Mouse (Mus musculus): ENCODE results near the gene Tnpo2. TPM values are rescaled to one million over a fixed set of nuclear protein-coding genes. Genes with fewer than 3 reads are reported as not detected.

Gene Tnpo2
- polyA plus RNA-seq, 1 experiment from 2014 or later: 72.8 TPM

DNA sequence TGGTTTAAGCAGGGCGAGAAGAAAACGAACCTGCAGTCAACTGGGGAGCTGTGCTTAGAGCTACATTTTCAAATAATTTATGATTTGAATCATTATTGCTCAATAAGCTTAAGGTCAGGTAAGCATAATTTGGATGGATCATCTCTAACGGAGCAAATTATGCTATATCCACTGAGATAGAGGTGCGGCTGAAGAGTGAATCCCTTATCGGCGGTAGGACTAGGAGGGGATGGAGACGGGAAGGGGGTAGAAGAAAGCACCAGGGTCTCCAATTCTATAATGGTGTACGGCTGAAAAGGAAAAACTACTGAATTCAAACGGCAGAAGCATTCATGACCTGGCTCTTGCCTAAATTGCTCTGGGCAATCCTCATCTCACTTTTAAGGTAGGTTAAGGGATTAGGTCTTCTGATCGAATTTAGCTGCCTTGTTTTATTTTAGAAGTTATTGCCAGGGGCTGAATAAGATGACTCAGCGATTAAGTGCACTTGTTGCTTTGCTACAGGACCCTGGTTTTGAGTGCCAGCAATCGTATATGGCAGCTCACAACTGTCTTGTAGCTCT is 1.5 kb upstream of the Tnpo2 start:
- WGBS: 6% methylated on average over 12 of the region's 12 CpGs
- Histone ChIP-seq H3K4me1 (replicated peaks; ENCODE audit: control insufficient read depth, insufficient read depth, low read length) (peaks cover 26% of the 10 kb centered on the region), H3K9me3 (ENCODE audit: control insufficient read depth, low read length) (no peaks in the 10 kb centered on the region), H3K4me3 (replicated peaks; ENCODE audit: low read length) (peak overlapping the region; percentile 80), H3K36me3 (ENCODE audit: control insufficient read depth, insufficient read depth) (peaks cover 15% of the 10 kb centered on the region), H3K4me2 (ENCODE audit: low read length) (peak overlapping the region; percentile 85), H3K27ac (ENCODE audit: low read length) (no peak overlapping the region), H3K9ac (replicated peaks; ENCODE audit: low read depth, low read length) (peak overlapping the region; percentile 72; the same call in 1 of the 2 replicates), H3K27me3 (replicated peaks; ENCODE audit: control insufficient read depth, insufficient read depth, low read length) (no peaks in the 10 kb centered on the region)
- ATAC-seq: no peak

DNA sequence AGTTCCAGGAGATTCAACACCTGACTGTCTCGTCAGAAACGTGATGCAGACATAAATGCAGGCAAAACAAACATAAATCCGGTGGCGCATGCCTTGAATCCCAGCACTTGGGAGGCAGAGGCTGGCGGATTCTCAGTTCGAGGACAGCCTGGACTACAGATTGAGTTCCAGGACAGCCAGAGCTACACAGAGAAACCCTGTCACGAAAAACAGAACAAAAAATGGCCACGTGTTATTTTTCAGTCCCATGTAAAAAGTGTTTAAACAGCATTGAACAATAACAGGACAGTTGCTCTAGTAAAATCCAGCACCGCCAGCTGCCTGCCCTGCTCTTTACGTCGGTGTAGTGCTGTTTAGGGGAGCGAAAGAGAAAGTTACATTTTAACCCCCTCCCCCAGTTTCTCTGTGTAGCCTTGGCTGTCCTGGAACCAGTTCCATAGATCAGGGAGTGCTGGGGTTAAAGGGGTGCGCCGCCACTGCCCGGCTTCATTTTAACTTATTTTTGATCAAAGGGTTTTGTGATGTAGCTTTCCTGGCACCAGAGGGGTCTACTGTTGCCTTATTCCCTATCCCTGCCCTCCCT is 896 bp upstream of the Tnpo2 start:
- peak; percentile 9 for ATAC-seq
- H3K36me3 ChIP-seq (ENCODE audit: control insufficient read depth, insufficient read depth): peaks cover 16% of the 10 kb centered on the region
- peak overlapping the region; percentile 72 for H3K9ac ChIP-seq (replicated peaks; ENCODE audit: low read depth, low read length)
- H3K27me3 ChIP-seq (replicated peaks; ENCODE audit: control insufficient read depth, insufficient read depth, low read length): no peaks in the 10 kb centered on the region
- H3K27ac ChIP-seq (ENCODE audit: low read length): peak overlapping the region; percentile 86
- peak overlapping the region; percentile 80 for H3K4me3 ChIP-seq (replicated peaks; ENCODE audit: low read length)
- H3K4me2 ChIP-seq (ENCODE audit: low read length): peak overlapping the region; percentile 85
- H3K9me3 ChIP-seq (ENCODE audit: control insufficient read depth, low read length): no peaks in the 10 kb centered on the region
- whole genome bisulfite sequencing: under 1% methylated on average over 15 of the region's 15 CpGs
- H3K4me1 ChIP-seq (replicated peaks; ENCODE audit: control insufficient read depth, insufficient read depth, low read length): peaks cover 26% of the 10 kb centered on the region

DNA sequence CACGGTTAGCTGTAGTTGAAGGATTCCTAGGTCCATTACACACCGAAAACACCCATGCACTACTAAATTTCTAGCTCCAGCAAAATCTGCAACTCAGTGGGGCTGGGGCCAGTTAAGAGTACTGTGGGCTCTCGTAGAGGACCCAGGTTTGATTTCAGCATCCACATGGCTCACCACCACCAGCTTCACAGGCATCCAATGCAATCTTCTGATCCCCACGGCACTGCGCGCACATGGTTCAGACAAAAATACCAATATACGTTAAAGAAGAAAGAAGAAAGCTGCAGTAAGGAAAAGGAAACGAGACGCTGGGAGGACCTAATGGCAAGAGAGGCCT is 366 bp upstream of the Tnpo2 start:
- Histone ChIP-seq H3K27ac (ENCODE audit: low read length) (peak overlapping the region; percentile 86), H3K4me1 (replicated peaks; ENCODE audit: control insufficient read depth, insufficient read depth, low read length) (peaks cover 26% of the 10 kb centered on the region), H3K36me3 (ENCODE audit: control insufficient read depth, insufficient read depth) (peaks cover 14% of the 10 kb centered on the region), H3K4me3 (replicated peaks; ENCODE audit: low read length) (peak overlapping the region; percentile 80), H3K4me2 (ENCODE audit: low read length) (peak overlapping the region; percentile 85), H3K9me3 (ENCODE audit: control insufficient read depth, low read length) (no peaks in the 10 kb centered on the region), H3K27me3 (replicated peaks; ENCODE audit: control insufficient read depth, insufficient read depth, low read length) (no peaks in the 10 kb centered on the region), H3K9ac (replicated peaks; ENCODE audit: low read depth, low read length) (peak overlapping the region; percentile 72)
- peak; percentile 46 for ATAC-seq
- WGBS: 0% methylated on average over 9 of the region's 9 CpGs

DNA sequence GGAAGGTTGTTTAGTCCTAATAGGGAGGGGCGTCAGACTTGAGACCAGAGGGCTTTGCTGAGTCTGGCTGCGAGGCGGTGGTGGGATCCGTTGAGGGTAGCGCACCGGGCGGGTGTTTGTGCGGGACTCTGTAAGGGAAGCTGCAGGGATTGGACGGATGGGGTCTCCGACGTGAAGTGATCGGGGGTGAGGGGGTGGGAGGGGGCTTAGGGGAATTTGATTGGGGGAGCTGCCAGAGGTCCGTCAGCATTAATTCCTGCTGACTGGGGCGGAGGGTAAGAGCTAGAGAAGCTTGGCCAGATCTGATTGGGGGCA is 608 bp downstream of the Tnpo2 start:
- peak overlapping the region; percentile 80 for H3K4me3 ChIP-seq (replicated peaks; ENCODE audit: low read length)
- peak overlapping the region; percentile 99 for H3K27ac ChIP-seq (ENCODE audit: low read length)
- no peaks in the 10 kb centered on the region for H3K9me3 ChIP-seq (ENCODE audit: control insufficient read depth, low read length)
- WGBS: 0% methylated on average over 14 of the region's 14 CpGs
- peaks cover 10% of the 10 kb centered on the region for H3K36me3 ChIP-seq (ENCODE audit: control insufficient read depth, insufficient read depth)
- ATAC-seq: peak; percentile 54
- H3K27me3 ChIP-seq (replicated peaks; ENCODE audit: control insufficient read depth, insufficient read depth, low read length): no peaks in the 10 kb centered on the region
- peak overlapping the region; percentile 91 for H3K9ac ChIP-seq (replicated peaks; ENCODE audit: low read depth, low read length)
- peak overlapping the region; percentile 97 for H3K4me2 ChIP-seq (ENCODE audit: low read length)
- H3K4me1 ChIP-seq (replicated peaks; ENCODE audit: control insufficient read depth, insufficient read depth, low read length): peaks cover 26% of the 10 kb centered on the region

DNA sequence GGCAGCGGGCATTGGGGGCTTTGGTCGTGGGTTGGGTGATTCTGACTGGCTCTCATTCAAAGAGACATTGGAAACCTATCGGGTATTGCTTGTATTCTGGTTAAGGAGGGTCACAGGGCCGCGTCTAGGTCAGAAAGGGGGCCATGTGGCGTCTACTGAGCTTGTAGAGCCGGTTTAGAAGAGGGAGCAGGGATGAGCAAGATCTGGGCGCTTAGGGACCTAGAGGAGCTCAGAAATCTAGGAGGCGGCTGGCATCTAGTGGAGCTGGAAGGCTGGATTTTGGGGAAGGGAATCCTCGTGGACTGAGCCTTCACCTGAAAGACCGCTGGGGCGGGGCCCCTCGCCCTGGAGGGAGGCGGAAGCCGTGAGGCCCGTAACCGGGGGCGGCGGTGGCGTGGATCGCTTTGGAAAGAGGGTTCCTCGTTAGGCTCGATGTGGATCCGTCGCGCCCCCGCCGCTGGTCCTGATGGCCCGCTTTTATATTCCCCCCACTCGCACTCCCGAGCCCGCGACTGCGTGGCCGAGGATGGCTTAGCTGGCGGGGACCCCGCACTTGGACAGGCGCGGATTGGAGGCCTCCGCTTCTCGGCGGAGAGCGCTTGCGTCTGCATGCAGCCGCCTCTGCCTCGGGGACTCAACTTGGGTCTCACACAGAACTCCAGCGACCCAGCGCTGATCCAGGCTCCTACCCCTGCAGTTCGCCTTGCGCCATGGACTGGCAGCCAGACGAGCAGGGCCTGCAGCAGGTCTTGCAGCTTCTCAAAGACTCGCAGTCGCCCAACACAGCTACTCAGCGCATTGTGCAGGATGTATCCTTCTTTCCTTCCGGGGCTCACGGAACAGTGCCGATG is 1.2 kb downstream of the Tnpo2 start:
- no peak for ATAC-seq
- H3K36me3 ChIP-seq (ENCODE audit: control insufficient read depth, insufficient read depth): peaks cover 7% of the 10 kb centered on the region
- H3K9me3 ChIP-seq (ENCODE audit: control insufficient read depth, low read length): no peaks in the 10 kb centered on the region
- peaks cover 26% of the 10 kb centered on the region for H3K4me1 ChIP-seq (replicated peaks; ENCODE audit: control insufficient read depth, insufficient read depth, low read length)
- peak overlapping the region; percentile 80 for H3K4me3 ChIP-seq (replicated peaks; ENCODE audit: low read length)
- peak overlapping the region; percentile 99 for H3K27ac ChIP-seq (ENCODE audit: low read length)
- WGBS: under 1% methylated on average over 54 of the region's 57 CpGs
- H3K27me3 ChIP-seq (replicated peaks; ENCODE audit: control insufficient read depth, insufficient read depth, low read length): no peaks in the 10 kb centered on the region
- peak overlapping the region; percentile 97 for H3K4me2 ChIP-seq (ENCODE audit: low read length)
- peak overlapping the region; percentile 91 for H3K9ac ChIP-seq (replicated peaks; ENCODE audit: low read depth, low read length)

DNA sequence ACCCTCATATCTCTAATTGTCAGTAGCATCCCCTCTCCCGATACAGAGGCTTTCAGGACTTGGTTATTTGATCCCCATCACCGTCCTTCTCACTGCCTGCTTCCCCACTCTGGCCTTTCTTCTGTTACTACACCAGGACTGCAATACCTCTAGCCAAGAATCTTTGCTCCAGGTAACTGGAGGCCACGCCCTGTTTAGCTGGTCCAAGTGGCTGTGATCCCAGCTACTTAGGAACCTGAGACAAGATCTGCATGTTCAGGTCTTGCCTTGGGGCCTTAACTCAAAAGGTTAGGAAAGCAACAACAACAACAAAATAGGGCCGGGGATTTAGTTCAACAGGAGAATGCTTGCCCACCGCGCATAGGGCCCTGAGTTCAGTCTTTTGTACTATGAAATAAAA is 6.9 kb downstream of the Tnpo2 start:
- no peak for ATAC-seq
- no peak overlapping the region for H3K9ac ChIP-seq (replicated peaks; ENCODE audit: low read depth, low read length)
- no peaks in the 10 kb centered on the region for H3K9me3 ChIP-seq (ENCODE audit: control insufficient read depth, low read length)
- no peak overlapping the region for H3K4me3 ChIP-seq (replicated peaks; ENCODE audit: low read length)
- H3K4me1 ChIP-seq (replicated peaks; ENCODE audit: control insufficient read depth, insufficient read depth, low read length): peaks cover 5% of the 10 kb centered on the region
- no peak overlapping the region for H3K4me2 ChIP-seq (ENCODE audit: low read length)
- no peak overlapping the region for H3K27ac ChIP-seq (ENCODE audit: low read length)
- H3K36me3 ChIP-seq (ENCODE audit: control insufficient read depth, insufficient read depth): peaks cover 28% of the 10 kb centered on the region
- H3K27me3 ChIP-seq (replicated peaks; ENCODE audit: control insufficient read depth, insufficient read depth, low read length): no peaks in the 10 kb centered on the region
- WGBS: 93% methylated on average over 6 of the region's 6 CpGs

DNA sequence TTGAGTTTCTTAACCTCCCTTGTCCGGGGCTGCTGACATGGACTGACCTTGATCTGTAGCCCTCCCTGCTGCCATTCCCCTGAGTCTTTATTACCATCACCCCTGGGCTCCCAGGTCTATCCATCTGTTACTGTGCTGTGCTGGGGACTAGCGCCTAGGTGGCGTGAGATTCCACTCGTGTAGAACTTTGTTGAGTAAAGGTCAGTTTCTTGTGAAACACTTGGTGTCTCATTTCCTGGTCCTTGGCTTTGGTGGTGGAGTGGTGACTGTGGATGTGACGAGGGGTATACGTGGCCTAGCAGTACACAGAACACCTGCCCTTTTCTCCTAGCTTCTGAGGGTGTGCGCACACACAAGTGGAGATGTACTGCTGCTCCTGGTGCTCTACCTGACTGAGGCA is 20.7 kb downstream of the Tnpo2 start:
- Histone ChIP-seq H3K27ac (ENCODE audit: low read length) (no peak overlapping the region), H3K4me3 (replicated peaks; ENCODE audit: low read length) (no peak overlapping the region), H3K4me1 (replicated peaks; ENCODE audit: control insufficient read depth, insufficient read depth, low read length) (peaks cover 21% of the 10 kb centered on the region), H3K4me2 (ENCODE audit: low read length) (no peak overlapping the region), H3K9ac (replicated peaks; ENCODE audit: low read depth, low read length) (no peak overlapping the region), H3K27me3 (replicated peaks; ENCODE audit: control insufficient read depth, insufficient read depth, low read length) (no peaks in the 10 kb centered on the region), H3K36me3 (ENCODE audit: control insufficient read depth, insufficient read depth) (peaks cover 26% of the 10 kb centered on the region), H3K9me3 (ENCODE audit: control insufficient read depth, low read length) (no peaks in the 10 kb centered on the region)
- ATAC-seq: no peak
- WGBS: 83% methylated on average over 7 of the region's 7 CpGs

DNA sequence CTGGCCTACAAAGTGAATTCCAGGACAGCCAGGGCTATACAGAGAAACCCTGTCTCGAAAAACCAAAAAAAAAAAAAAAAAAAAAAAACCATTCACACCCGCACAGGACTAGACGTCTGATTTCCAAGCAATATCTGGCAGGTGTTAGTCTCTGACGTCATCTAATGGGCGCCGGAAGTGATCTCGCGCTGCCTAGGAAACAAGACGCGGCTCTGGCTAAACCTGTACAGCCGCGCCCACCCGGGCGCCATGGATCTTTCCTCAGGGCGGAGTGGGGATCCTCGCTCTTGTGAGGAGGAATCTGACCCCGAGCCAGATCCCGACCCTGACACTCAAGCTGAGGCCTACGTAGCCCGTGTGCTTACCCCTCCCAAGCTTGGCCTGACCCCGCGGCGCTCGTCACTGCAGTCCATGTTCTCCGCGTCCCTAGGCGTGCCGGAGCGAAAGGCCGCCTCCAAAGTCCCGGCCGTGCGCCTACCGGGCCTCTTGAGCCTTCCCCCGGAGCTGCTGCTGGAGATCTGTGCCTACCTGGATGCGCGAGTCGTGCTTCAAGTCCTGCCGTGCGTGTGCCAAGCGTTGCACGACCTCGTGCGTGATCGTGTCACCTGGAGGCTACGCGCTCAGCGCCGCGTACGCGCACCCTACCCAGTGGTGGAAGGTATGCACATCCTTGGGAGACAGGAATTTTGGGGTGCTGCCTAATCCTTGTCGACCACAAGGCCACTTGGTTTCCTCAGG is 23.3 kb downstream of the Tnpo2 start, which contains the start of gene Fbxw9:
Fbxw9 (plus strand) TSS at position 177 of the 738 bp plus-strand sequence.
- Histone ChIP-seq H3K4me1 (replicated peaks; ENCODE audit: control insufficient read depth, insufficient read depth, low read length) (peaks cover 22% of the 10 kb centered on the region), H3K4me3 (replicated peaks; ENCODE audit: low read length) (peak within 1 kb of the TSS; percentile 84), H3K9ac (replicated peaks; ENCODE audit: low read depth, low read length) (peak within 1 kb of the TSS; percentile 76), H3K27me3 (replicated peaks; ENCODE audit: control insufficient read depth, insufficient read depth, low read length) (no peaks in the 10 kb centered on the region), H3K9me3 (ENCODE audit: control insufficient read depth, low read length) (no peaks in the 10 kb centered on the region), H3K36me3 (ENCODE audit: control insufficient read depth, insufficient read depth) (peaks cover 3% of the 10 kb centered on the region; the same call in 1 of the 2 replicates), H3K4me2 (ENCODE audit: low read length) (peak within 1 kb of the TSS; percentile 96), H3K27ac (ENCODE audit: low read length) (peak within 1 kb of the TSS; percentile 53; the same call in 1 of the 2 replicates)
- ATAC-seq: peak; percentile 94
- 0% methylated on average over 52 of the region's 53 CpGs for WGBS

DNA sequence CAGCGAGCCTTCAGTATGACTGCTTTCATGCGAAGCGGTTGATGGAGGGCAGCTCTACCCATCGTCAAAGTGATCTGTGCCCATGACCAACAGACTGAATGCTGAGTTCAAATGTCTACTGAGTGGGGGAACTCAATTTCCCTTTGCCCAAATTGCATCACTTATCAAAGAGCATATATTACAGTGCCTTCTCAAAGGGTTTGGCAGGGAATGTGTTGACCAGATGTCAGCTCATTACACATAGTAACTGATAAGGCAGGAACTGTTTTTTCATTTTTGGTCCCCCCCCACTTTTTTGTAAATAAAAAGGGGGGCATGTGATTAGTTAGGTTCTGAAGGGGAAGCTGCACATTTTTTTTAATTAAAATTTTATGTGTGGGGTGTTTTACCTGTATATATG is 25.9 kb downstream of the Tnpo2 start:
- H3K4me3 ChIP-seq (replicated peaks; ENCODE audit: low read length): no peak overlapping the region
- no peak for ATAC-seq
- no peak overlapping the region for H3K27ac ChIP-seq (ENCODE audit: low read length)
- no peaks in the 10 kb centered on the region for H3K9me3 ChIP-seq (ENCODE audit: control insufficient read depth, low read length)
- H3K9ac ChIP-seq (replicated peaks; ENCODE audit: low read depth, low read length): no peak overlapping the region
- peaks cover 22% of the 10 kb centered on the region for H3K4me1 ChIP-seq (replicated peaks; ENCODE audit: control insufficient read depth, insufficient read depth, low read length)
- no peak overlapping the region for H3K4me2 ChIP-seq (ENCODE audit: low read length)
- WGBS: 94% methylated on average over 4 of the region's 4 CpGs
- H3K36me3 ChIP-seq (ENCODE audit: control insufficient read depth, insufficient read depth): 0 out of 2 replicates have a peak, but pooled peaks cover 2% of the 10 kb centered on the region
- no peaks in the 10 kb centered on the region for H3K27me3 ChIP-seq (replicated peaks; ENCODE audit: control insufficient read depth, insufficient read depth, low read length)

All from forebrain, embryonic 16.5 days (tissue).